Mouse (Mus musculus) WW6 (cell line): ENCODE data around the gene Olfr798.

Source experiments
- DNase-seq: peaks from one replicate; pipeline ENCODE4 v3.0.0-alpha.2; 2013; ENCODE audit warnings: low read depth, low spot score

Olfr798 gene

DNA sequence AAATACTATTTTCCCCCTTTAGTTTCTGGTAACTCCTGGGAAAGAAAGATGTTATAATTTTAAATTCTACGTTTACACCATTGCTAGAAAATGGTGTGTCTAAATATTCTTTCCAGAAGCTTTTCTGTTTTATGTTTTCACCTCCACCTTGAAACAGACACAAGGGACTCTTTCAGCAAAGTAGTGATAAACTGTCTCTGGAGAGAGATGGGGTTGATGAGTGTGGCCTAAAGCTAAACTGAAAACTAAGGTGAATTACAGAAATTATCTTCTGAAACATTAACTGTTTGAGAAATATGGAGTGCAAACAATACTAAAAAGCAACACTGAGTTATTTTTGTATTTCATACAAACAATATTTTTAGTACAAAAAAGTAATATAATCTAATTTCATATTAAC, at the start of gene Olfr798:
Gene Olfr798, minus strand, starts transcription at position 101 of the 400 bp plus-strand sequence.
- DNase-seq = no peak

DNA sequence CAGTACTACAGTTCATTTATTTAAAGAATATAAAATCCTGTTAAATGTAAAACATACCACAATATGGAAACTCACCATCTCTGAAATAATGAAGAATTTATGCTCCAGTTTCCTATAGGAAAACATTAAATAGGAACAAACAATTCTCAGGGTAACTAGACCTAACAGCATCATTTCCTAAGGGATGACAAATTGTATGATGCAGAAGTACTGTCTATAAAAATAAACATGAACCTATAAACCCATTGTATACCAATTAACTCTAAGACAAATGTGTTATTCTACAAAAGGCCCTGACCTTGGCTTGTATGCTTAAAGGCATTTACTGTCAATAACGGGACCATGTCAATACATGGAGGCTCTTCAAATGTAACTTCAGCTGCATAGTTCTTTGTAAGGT, 46.0 kb upstream of the Olfr798 start, which contains the start of gene Olfr801:
Gene Olfr801, minus strand, starts transcription at position 101 of the 400 bp plus-strand sequence.
- DNase-seq = no peak

DNA sequence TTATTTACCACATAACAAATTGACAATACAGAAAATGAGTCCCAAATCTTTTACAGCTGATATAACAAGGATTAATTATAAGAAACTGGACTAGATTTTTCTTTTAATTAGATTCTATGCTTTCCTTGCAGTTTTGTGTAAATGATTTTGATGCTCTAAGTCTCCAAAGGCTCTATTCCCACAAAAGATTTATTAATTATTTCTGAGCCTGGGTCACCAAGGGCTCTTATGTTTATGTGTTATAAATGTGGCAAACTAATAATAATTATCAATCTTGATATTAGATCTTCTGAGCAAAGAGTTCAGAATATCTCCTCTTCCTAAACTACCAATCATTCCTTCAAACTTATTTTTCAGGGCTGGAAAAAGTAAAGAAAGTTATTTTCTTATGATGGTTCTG, 29.7 kb upstream of the Olfr798 start, which contains the start of gene Olfr800:
Gene Olfr800, plus strand, starts transcription at position 301 of the 400 bp plus-strand sequence.
- no peak for DNase-seq

DNA sequence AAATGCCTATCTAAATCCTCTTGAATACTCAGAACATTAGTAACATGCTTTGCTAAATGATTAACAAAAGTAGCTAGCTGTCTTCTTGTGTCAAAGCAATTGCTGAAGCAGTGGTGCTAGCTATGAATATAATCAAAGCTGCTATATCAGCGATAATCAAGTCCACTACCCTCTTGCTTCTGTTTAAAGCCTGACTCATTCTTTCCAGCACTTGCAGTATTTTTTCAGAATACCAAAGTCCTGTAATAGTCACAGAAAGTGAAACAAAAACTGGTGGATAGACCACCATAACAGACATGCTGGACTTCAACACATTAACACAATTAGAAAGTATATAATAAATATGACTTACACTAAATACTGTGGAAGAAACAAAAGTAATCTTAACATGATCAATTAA, 24.0 kb upstream of the Olfr798 start:
- DNase-seq = no peak

DNA sequence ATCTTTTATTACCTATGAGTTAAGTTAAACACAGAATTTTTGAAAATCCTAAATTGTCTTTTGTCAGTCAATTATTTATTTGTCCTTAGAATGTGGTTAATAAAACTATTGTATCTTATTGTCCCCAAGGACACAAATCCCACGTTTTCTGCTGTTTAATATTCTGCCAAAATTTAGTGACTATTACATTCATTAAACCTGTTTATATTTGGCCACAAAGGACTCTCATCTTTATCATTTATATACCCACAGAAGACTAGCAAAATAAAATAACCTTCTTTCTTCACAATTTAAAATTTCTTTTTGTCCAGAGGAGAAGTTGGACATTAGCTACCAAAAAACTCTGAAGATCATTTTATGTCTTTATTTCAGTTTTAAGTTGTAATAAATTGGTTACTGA, 9.4 kb upstream of the Olfr798 start, which contains the start of gene Olfr799:
Gene Olfr799, plus strand, starts transcription at position 301 of the 400 bp plus-strand sequence.
- no peak for DNase-seq

DNA sequence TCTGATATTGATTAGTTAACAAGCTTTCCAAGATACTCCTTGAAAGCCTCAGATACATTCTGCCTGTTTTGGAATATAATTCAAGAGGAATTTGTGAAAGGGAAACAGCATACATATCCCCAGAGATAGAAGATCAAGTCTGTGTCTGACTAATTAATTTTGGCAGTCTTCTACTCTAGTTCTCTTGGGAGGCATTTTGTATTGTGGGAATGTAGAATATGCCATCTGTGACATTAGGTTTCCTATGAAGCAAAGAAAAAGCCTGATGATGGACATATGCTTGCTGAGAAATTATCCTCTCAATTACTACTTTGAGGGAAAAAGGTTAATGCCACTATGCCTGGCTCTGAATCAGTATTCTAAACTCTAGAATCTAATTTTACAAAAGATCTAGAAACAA, 4.5 kb downstream of the Olfr798 start:
- DNase-seq = no peak

DNA sequence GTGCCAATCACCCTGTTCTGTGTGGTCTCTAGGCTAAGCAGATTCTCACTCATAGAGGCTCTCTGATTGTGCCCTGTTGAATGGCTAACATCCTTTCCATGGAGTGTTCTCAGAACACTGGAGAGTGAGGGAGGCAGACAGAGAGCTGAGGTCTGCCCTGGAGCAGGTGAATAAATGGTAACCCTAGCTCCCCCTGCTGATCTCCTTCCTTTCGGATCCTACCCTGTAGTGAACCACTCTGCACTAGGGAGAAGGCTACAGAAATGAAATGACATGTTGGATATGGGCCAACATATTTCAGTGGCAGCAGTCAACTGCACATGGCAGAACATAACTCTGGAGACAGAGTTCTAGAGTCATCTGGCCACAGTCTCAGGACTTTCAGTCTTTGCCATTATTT, 6.0 kb downstream of the Olfr798 start:
- DNase-seq = no peak

DNA sequence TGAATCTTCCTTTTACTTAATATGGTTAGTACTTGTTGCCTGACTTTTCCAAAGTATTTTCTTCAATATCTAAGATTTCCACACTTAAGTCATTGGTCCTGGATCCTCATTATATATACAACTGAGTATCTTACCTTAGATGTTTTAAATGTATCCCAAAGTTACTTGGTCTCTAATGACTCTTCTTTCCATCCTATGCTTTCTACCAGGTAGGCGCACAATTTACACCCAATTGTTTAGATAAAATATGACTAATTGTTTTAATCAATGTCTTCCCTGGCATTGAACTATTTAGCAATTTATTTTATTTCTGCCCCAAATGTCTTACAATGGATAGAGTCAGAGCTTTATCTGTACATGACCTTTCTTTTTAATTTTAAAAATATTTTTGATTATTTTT, 15.3 kb downstream of the Olfr798 start, which contains the start of gene Olfr796:
Gene Olfr796, minus strand, starts transcription at position 101 of the 400 bp plus-strand sequence.
- DNase-seq = no peak

DNA sequence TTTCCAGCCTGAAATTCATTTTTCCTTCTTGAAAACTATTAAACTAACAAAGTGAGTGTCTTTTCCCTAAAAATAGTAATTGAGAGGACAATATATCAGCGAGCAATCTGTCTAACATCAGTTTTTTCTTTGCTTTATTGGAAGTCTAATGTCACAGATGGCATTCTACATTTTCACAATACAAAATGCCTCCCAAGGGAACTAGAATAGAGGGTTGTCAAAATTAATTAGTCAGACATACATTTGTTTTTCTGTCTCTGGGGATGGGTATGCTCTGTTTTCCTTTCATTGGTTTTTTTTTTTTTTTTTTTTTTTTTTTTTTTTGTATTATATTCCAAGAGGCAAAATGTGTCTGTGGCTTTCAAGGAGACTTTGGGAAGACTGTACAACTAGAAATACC, 50.7 kb downstream of the Olfr798 start:
- DNase-seq = no peak
